Mouse (Mus musculus) monocyte, adult 5-6 weeks (primary cell): ENCODE measurements around the gene Tkt. TPM values are rescaled to one million over a fixed set of nuclear protein-coding genes. Genes with fewer than 3 reads are reported as not detected.

Experiments
- ATAC-seq: fragments of 153-309, 156-312 bp; replicated peaks from 2 replicates; pipeline ENCODE4 v1.8.0; 2017; ENCODE audit warnings: mild to moderate bottlenecking; ENCODE audit not compliant: low TSS enrichment, insufficient number of reproducible peaks, severe bottlenecking, poor library complexity, low FRiP score
- total RNA-seq: library from RNA; stranded (forward); fragments of 200-1000, 200-491, 200-594 nt; gene quantifications from 3 replicates; pipeline ENCODE4 v1.2.3, GENCODE M21; 2017

Gene Tkt
- total RNA-seq, 1 experiment from 2014 or later, result 383 TPM

DNA sequence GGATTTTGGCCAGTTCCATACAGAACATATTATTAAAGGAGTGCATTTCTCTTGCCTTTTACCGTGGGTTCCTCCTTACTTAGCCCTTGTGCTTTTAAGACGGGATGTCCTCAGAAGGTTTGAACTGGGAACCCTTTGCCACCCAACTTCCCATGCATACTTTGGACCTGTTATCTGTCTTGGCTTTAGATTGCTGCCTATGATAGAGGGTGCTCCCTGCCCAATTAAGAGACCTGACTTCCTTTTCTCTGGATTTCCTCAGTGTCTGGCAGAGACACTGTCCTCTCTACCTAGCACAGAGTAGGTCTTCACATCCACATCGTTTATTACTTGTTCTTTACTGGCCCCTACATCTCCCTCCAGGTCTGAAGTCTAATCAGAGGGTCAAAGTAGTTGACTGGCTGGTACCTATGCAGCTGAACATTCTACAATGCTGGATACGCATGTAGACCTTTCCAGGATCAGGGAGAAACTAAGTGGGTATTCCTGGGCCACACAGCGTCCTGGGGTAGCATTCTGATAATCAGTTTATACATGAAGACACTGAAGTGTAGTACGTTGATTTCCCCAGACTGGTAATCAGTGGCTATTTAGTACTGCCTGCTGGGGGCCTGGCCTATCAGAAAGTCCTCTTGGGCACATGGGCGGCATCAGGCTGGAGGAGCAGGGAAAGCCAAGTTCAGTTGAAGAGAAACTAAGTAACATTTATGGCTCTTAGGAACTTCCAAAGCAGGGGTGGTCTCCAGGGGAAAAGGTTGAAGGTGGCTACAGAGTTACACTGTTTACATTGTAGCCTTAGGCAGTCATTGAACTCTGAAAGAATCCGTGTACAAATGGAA is 2.3 kb downstream of the Tkt start:
- no peak for ATAC-seq

GRCm38 (mm10) chr14:30551509-30551908 is 3.4 kb downstream of the Tkt start:
- no peak for ATAC-seq

DNA sequence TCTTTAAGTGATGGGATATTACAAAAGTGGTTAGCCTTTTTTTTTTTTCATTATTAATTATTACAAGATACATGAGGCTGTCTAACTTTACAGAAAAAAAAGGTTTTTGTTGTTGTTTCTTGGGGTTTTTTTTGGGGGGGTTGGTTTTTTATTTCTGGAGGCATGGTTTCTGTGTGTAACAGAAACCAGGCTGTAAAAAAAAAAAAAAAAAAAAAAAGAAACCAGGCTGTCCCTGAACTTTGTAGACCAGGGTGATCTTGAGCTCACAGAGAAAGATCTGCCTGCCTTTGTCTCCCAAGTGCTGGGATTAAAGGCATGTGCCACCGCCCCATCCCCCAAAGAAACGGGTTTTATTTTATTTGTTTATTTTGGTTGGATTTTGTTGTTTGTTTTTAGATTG is 3.8 kb downstream of the Tkt start:
- no peak for ATAC-seq

- ATAC-seq, result no peak
Measured at GRCm38 (mm10) chr14:30553185-30553584, 5.0 kb downstream of the Tkt start.

GRCm38 (mm10) chr14:30556651-30557050 is 8.5 kb downstream of the Tkt start:
- ATAC-seq, result no peak

GRCm38 (mm10) chr14:30557730-30558129 is 9.6 kb downstream of the Tkt start:
- no peak for ATAC-seq

- no peak for ATAC-seq
Measured at GRCm38 (mm10) chr14:30559321-30559850, 11.2 kb downstream of the Tkt start.

DNA sequence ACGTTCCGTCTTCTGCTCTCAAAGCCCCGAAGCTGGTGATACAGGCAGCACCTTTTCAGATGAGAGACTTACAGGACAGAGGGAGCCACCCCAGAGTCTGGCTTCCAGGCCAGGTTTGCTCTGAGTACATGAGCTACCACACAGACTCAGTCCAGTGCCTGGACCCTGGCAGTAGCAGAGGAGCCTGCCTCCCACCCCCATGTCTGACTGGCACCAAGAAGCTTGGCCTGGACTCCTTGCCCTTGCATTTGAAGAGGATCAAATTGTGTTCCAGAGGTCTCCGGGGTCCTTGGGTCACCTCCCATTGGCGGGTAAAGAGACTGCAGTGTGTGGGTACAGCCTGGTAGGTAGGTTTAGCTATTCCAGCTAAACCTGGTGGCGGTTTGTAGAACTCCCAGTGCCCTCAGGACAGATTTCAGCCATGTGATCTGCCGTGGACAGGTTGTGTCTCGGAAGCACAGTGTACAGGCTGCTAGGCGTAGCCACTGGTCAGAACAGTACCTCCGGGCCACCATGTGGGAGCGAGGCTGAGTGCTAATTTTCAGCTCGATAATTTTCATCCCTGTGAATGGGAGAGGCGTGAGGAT is 12.7 kb downstream of the Tkt start:
- no peak for ATAC-seq

DNA sequence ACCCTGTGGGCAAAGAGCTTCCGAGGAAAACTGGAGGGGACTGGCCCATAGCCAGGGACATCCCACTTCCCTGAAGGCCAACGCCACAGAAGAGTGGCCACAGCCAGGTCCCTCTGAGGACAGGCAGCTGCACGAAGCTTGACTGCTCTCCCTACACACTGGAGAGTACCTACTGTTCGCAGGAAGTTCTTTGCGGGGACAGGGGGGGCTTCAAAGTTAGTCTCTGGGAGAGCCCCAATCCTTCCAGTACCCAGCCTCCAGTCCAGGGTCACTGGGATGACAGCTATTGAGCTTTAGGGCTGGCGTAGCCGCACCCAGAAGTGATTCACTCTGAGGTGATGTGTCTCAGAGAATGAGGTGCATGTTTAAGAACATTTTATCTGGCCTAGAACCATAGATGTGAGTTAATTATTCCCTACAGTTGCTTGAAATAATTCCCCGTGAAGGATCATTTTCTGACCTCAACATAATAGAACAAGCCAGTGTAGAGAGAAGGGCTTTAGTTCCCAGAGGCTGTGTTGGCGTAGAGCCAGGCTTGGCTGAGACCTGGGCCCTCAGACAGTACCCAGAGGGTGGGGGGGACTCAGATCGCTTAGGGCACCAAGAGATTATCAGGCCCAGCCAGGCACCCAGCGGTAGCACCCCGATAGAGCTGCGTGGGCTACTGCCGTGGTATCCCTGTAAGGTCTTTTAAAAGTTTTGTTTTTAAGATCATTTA is 13.5 kb downstream of the Tkt start:
- ATAC-seq, result no peak

- no peak for ATAC-seq
Measured at GRCm38 (mm10) chr14:30562343-30562742, 14.2 kb downstream of the Tkt start.

DNA sequence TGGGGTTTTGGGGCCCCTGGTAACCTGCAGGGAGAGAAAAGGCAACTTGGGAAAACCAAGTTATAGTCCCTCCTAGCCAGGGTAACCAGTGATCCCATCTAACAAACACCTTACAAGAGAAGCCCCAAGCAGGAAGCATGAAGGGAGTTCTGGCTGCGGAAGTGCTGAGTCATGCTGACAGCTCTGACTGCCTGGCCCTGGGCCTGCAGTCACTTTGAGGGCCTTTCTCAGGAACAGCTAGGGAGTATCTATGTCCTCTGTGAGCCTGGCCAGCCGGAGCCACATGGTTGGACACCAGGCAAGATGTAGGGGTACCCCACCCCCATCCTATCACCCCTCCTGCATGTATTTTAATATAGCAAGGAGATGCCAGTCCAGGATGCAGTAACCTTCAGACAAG is 16.3 kb downstream of the Tkt start:
- ATAC-seq, result no peak

DNA sequence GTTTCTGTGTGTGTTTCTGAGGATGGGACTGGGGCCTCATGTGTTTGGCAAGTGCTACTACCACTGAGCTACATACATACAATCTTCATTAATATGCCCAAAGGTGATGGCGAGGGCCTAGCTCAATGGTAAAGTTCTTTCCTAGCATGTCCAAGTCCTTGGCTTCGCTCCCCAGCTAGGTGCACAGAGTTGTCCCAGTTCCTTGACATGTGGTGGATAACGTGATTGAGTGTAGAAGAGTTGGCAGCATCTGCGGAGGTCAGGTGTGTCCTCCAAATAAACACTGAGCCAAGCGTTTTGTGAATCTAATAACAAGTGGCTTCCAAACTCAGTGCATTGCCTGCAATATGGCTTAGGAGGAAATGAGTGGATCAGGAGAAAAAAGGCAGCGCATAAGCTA is 18.2 kb downstream of the Tkt start:
- ATAC-seq, result no peak

GRCm38 (mm10) chr14:30568016-30568415 is 19.9 kb downstream of the Tkt start:
- ATAC-seq, result no peak

- ATAC-seq, result no peak
Measured at GRCm38 (mm10) chr14:30570303-30570702, 22.1 kb downstream of the Tkt start.

DNA sequence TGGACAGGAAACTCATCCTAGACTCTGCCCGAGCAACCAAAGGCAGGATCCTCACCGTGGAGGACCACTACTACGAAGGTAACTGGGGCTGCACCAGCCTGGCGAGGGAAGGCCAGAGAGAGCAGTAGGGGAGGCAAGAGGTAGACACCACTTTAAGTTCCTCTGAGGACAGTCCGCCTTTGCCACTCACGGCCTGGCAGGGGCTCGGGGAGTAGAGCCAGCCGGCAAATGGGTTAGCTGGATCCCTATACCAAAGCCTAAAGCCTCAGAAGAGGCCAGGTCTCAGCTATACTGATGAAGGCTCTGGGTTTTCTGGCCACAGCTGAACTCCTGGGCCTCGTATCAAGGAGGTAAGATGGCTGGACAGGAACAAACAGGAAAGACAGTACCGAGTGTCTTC is 24.1 kb downstream of the Tkt start:
- ATAC-seq, result no peak

GRCm38 (mm10) chr14:30573235-30573634 is 25.1 kb downstream of the Tkt start:
- no peak for ATAC-seq

DNA sequence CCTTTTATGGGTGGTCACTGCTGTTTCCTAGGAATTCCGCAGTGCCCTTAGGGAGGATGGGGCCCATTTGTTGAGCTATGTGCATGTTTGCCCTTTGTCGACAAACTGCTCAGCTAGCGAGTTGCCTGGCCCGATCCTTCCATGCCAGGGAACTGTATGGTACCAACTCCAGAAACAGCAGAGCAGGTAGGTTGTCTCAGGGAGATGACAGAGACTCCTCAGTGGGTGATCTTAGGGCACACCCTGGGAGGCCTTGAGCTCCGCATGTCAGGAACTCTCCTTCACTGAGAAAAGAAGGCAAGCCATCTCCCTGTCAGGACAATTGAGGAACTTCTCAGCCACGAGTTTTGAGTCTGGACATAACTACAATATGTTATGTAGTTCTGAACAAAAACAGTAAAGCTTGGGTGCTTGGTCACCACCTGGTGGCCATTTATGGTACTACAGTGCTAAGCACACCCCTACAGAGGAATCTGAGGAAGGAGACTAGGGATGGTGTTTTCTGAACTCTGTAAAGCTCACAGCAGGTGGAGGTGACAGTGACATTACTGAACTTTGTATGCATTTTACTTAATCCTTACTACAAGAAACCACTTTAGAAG is 25.9 kb downstream of the Tkt start:
- ATAC-seq, result peak; percentile 51

DNA sequence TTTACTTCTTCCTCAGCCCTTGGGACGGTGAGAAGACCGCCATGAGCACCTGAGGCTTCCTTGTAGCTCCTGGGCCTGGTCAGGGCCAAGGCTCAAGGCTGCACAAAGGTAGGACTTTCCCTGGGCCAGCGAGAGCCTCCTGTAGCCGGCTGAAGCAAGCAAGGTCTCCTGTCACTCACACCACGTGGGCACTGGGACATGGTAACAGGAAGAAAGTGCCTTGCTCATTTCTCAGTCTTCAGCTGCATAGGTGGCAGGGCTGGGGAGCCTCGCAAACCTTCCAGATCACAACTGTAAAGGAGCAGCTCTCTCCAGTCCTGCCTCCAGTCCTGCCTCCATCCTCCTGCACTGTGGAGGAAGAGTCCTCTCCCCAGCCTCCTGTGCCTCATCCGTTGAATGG is 27.6 kb downstream of the Tkt start:
- no peak for ATAC-seq

GRCm38 (mm10) chr14:30576260-30576659 is 28.1 kb downstream of the Tkt start:
- no peak for ATAC-seq
